Mouse (Mus musculus) heart, postnatal 0 days (tissue): Measurements from ENCODE around the gene Zar1l.

Source experiments
- CTCF ChIP-seq: IDR thresholded peaks from 2 replicates; pipeline ENCODE4 v1.5.1; 2016; ENCODE audit warnings: antibody characterized with exemption, control low read depth, low read depth
- EP300 ChIP-seq: IDR thresholded peaks from 2 replicates; pipeline ENCODE4 v1.6.1; 2016; ENCODE audit warnings: antibody characterized with exemption, low read depth

GRCm38 (mm10) chr5:150519551-150519950, 1.6 kb upstream of the Zar1l start:
- TF ChIP-seq CTCF, result peak; percentile 56
- TF ChIP-seq EP300, result no peak
